Mouse (Mus musculus): ENCODE measurements around the gene Acadl. TPM values are rescaled to one million over a fixed set of nuclear protein-coding genes. Genes with fewer than 3 reads are reported as not detected.

Gene Acadl
- polyA plus RNA-seq, 1 experiment from 2014 or later: 54.1 TPM

DNA sequence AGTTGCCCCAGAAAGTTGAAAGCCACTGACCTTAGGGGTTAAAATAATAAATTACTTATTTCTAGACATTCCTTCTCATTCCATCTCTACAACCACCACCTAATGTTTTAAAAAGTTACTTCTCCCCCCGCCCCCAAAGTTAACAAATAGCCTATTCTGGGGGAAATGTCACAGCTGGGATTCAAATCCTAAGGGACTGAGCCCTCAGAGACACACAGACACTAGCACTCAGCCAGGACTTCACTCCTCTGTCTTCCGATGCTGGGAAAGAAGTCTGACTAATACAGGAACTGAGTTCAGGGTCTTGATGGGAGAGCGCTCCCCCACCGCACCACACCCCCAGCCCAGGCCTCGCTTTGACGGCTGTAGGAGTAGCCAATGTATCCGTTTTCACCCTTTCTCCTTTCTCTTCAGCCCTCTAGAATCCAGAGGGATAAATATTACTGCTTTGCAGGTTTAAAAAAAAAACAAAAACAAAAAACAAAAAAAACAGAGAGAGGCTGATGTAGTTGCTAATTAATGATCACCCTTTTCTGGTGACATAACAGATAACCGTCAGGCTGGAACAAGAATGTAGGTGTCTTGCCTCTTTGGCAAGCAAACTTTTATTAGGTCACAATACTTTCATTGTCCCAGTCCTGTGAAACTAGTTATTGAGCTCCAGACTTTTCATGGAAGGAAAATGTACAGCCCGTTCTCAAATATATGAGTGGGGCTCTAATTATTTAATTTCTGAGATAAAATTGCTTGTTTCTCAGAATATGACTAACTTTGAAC lies 31.1 kb downstream of the Acadl start:
- DNase-seq (ENCODE audit: low spot score, missing footprints) (peak; percentile 47), ATAC-seq (ENCODE audit: low FRiP score) (no peak)
- WGBS: 76% methylated on average over 9 of the region's 9 CpGs
- no peaks in the 10 kb centered on the region for H3K9me3 ChIP-seq (ENCODE audit: control insufficient read depth, low read length)
- H3K27me3 ChIP-seq (ENCODE audit: control insufficient read depth, insufficient read depth, low read length): no peaks in the 10 kb centered on the region
- H3K4me2 ChIP-seq: no peak overlapping the region
- no peak overlapping the region for H3K27ac ChIP-seq (ENCODE audit: low read depth, low read length)
- no peak overlapping the region for H3K4me3 ChIP-seq (ENCODE audit: low read depth, low read length)
- peaks cover 2% of the 10 kb centered on the region; the same call in 1 of the 2 replicates for H3K4me1 ChIP-seq (ENCODE audit: control insufficient read depth, insufficient read depth, low read length)
- H3K9ac ChIP-seq (ENCODE audit: low read length): no peak overlapping the region
- no peaks in the 10 kb centered on the region for H3K36me3 ChIP-seq (ENCODE audit: control insufficient read depth, insufficient read depth, low read length)

GRCm38 (mm10) chr1:66829400-66830080 lies 33.5 kb downstream of the Acadl start:
- Histone ChIP-seq H3K4me3 (ENCODE audit: low read depth, low read length) (no peak overlapping the region), H3K27ac (ENCODE audit: low read depth, low read length) (no peak overlapping the region), H3K9ac (ENCODE audit: low read length) (no peak overlapping the region), H3K36me3 (ENCODE audit: control insufficient read depth, insufficient read depth, low read length) (no peaks in the 10 kb centered on the region), H3K4me1 (ENCODE audit: control insufficient read depth, insufficient read depth, low read length) (peaks cover 2% of the 10 kb centered on the region; the same call in 1 of the 2 replicates), H3K4me2 (no peak overlapping the region), H3K9me3 (ENCODE audit: control insufficient read depth, low read length) (no peaks in the 10 kb centered on the region), H3K27me3 (ENCODE audit: control insufficient read depth, insufficient read depth, low read length) (no peaks in the 10 kb centered on the region)
- 71% methylated on average over 9 of the region's 9 CpGs for WGBS
- ATAC-seq (ENCODE audit: low FRiP score) (no peak), DNase-seq (ENCODE audit: low spot score, missing footprints) (peak; percentile 76)

- Histone ChIP-seq H3K36me3 (ENCODE audit: control insufficient read depth, insufficient read depth, low read length) (no peaks in the 10 kb centered on the region), H3K4me2 (no peak overlapping the region), H3K27ac (ENCODE audit: low read depth, low read length) (no peak overlapping the region), H3K27me3 (ENCODE audit: control insufficient read depth, insufficient read depth, low read length) (no peaks in the 10 kb centered on the region; the same call in 1 of the 2 replicates), H3K4me3 (ENCODE audit: low read depth, low read length) (no peak overlapping the region), H3K9me3 (ENCODE audit: control insufficient read depth, low read length) (no peaks in the 10 kb centered on the region), H3K9ac (ENCODE audit: low read length) (no peak overlapping the region), H3K4me1 (ENCODE audit: control insufficient read depth, insufficient read depth, low read length) (peaks cover 2% of the 10 kb centered on the region; the same call in 1 of the 2 replicates)
- 81% methylated on average over 9 of the region's 9 CpGs for WGBS
- DNase-seq (ENCODE audit: low spot score, missing footprints) (peak; percentile 59), ATAC-seq (ENCODE audit: low FRiP score) (no peak)
Measured at GRCm38 (mm10) chr1:66821966-66822365, 41.1 kb downstream of the Acadl start.

DNA sequence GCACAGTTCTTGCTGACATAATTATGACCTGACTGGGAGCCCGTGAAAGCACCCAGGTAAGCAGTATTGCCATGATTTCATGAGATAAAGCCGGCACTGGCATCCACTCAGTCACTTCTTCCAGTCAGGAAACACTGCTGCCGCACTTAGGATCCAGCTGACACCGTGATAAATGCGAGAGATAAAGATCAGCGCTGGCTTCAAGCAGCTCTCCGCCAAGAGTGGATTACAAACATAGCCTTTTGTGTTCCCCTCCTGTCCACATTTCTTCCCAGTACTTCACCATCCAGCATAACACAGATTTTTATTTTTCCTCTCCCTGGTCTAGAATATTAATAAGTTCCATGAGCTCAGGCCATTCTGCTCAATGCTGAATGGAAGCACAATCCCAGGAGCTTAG lies 42.8 kb downstream of the Acadl start:
- Histone ChIP-seq H3K4me3 (ENCODE audit: low read depth, low read length) (no peak overlapping the region), H3K27ac (ENCODE audit: low read depth, low read length) (no peak overlapping the region), H3K36me3 (ENCODE audit: control insufficient read depth, insufficient read depth, low read length) (no peaks in the 10 kb centered on the region), H3K4me1 (ENCODE audit: control insufficient read depth, insufficient read depth, low read length) (peaks cover 4% of the 10 kb centered on the region; the same call in 1 of the 2 replicates), H3K9ac (ENCODE audit: low read length) (no peak overlapping the region), H3K27me3 (ENCODE audit: control insufficient read depth, insufficient read depth, low read length) (no peaks in the 10 kb centered on the region; the same call in 1 of the 2 replicates), H3K4me2 (peak overlapping the region; percentile 1; the same call in 1 of the 2 replicates), H3K9me3 (ENCODE audit: control insufficient read depth, low read length) (no peaks in the 10 kb centered on the region)
- ATAC-seq (ENCODE audit: low FRiP score) (no peak), DNase-seq (ENCODE audit: low spot score, missing footprints) (peak; percentile 86)
- WGBS: 34% methylated on average over 7 of the region's 7 CpGs

GRCm38 (mm10) chr1:66817865-66818315 lies 45.2 kb downstream of the Acadl start:
- H3K4me1 ChIP-seq (ENCODE audit: control insufficient read depth, insufficient read depth, low read length): peaks cover 7% of the 10 kb centered on the region; the same call in 1 of the 2 replicates
- peak; percentile 58 for ATAC-seq (ENCODE audit: low FRiP score)
- peak overlapping the region; percentile 92; the same call in 1 of the 2 replicates for H3K27ac ChIP-seq (ENCODE audit: low read depth, low read length)
- under 1% methylated on average over 20 of the region's 20 CpGs for WGBS
- DNase-seq (ENCODE audit: low spot score, missing footprints): no peak
- H3K4me2 ChIP-seq: peak overlapping the region; percentile 79
- H3K27me3 ChIP-seq (ENCODE audit: control insufficient read depth, insufficient read depth, low read length): no peaks in the 10 kb centered on the region; the same call in 1 of the 2 replicates
- no peaks in the 10 kb centered on the region for H3K9me3 ChIP-seq (ENCODE audit: control insufficient read depth, low read length)
- H3K9ac ChIP-seq (ENCODE audit: low read length): peak overlapping the region; percentile 91
- H3K4me3 ChIP-seq (ENCODE audit: low read depth, low read length): peak overlapping the region; percentile 79
- no peaks in the 10 kb centered on the region for H3K36me3 ChIP-seq (ENCODE audit: control insufficient read depth, insufficient read depth, low read length)

DNA sequence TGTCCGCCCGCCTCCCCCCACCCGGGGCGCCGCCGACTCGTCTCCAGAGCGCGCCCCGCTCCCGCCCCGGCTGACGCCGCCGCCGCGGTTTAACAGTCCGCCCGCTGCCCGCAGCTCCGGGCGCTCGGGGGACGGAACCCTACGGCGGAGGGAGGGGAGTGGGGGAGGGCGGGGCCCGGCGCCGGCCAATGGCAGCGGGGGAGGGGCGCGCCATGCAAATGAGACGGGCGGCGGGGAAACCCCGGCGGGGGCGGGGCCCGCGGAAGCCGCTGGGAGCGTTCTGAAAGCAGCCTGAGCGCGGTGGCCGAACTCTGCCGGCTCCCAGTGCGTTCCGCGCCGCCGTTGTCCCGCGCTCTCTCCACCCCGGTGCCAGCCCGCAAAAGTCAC lies 45.6 kb downstream of the Acadl start, which contains the start of gene Kansl1l:
Gene Kansl1l, minus strand, starts transcription at position 110 of the 387 bp plus-strand sequence.
- Histone ChIP-seq H3K4me2 (peak within 1 kb of the TSS; percentile 79), H3K9me3 (ENCODE audit: control insufficient read depth, low read length) (no peaks in the 10 kb centered on the region), H3K4me3 (ENCODE audit: low read depth, low read length) (peak within 1 kb of the TSS; percentile 79), H3K27me3 (ENCODE audit: control insufficient read depth, insufficient read depth, low read length) (no peaks in the 10 kb centered on the region; the same call in 1 of the 2 replicates), H3K4me1 (ENCODE audit: control insufficient read depth, insufficient read depth, low read length) (peaks cover 7% of the 10 kb centered on the region; the same call in 1 of the 2 replicates), H3K27ac (ENCODE audit: low read depth, low read length) (peak within 1 kb of the TSS; percentile 92), H3K9ac (ENCODE audit: low read length) (peak within 1 kb of the TSS; percentile 91), H3K36me3 (ENCODE audit: control insufficient read depth, insufficient read depth, low read length) (no peaks in the 10 kb centered on the region)
- ATAC-seq (ENCODE audit: low FRiP score): peak; percentile 91
- peak; percentile 99 for DNase-seq (ENCODE audit: low spot score, missing footprints)
- under 1% methylated on average over 36 of the region's 56 CpGs for WGBS

- Histone ChIP-seq H3K9me3 (ENCODE audit: control insufficient read depth, low read length) (no peaks in the 10 kb centered on the region), H3K9ac (ENCODE audit: low read length) (peak overlapping the region; percentile 91), H3K36me3 (ENCODE audit: control insufficient read depth, insufficient read depth, low read length) (no peaks in the 10 kb centered on the region), H3K4me3 (ENCODE audit: low read depth, low read length) (peak overlapping the region; percentile 79), H3K27ac (ENCODE audit: low read depth, low read length) (peak overlapping the region; percentile 92), H3K4me2 (peak overlapping the region; percentile 79), H3K4me1 (ENCODE audit: control insufficient read depth, insufficient read depth, low read length) (peaks cover 7% of the 10 kb centered on the region; the same call in 1 of the 2 replicates), H3K27me3 (ENCODE audit: control insufficient read depth, insufficient read depth, low read length) (no peaks in the 10 kb centered on the region; the same call in 1 of the 2 replicates)
- DNase-seq (ENCODE audit: low spot score, missing footprints) (peak; percentile 99), ATAC-seq (ENCODE audit: low FRiP score) (peak; percentile 90)
- WGBS: under 1% methylated on average over 46 of the region's 63 CpGs
Measured at GRCm38 (mm10) chr1:66816837-66817452, 46.1 kb downstream of the Acadl start.

DNA sequence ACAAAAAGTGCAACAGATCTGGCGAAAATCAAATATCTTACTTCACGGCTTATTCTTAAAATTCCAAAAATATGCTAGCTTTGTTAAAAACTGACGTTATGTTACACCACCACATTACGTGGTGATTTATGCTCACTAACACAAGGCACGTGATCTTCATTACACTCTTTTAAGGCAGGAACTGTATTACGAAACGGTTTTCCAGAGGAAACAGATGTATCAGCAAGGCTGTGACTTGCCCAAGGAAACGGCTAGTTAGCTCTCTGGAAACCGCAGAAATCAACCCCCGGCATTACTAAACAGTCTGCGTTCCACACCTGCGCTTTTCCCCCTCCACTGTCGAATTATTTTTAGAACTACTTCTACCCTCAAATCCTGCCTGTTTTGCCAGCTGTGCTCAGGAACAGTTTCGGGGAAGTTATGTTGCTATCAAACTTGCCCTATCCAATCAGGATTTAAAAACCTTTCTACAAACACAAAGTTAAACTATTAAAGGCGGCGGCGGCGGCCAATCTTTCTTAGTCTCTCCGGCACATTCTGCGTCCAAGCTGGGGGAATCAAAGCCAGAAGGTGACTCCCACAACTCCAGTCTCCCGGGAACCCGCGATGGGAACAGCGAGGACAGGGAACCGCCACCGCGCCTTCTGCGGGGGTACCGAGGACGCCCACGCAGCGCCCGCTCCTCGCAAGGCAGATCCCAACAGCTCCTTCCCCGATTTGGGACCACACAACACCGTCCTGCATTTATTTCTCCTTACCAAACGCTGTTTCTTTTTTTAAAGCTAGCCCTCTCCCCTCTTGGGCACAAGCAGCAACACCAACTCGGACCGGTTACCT lies 46.9 kb downstream of the Acadl start:
- 1% methylated on average over 39 of the region's 39 CpGs for WGBS
- Histone ChIP-seq H3K4me3 (ENCODE audit: low read depth, low read length) (peak overlapping the region; percentile 79), H3K36me3 (ENCODE audit: control insufficient read depth, insufficient read depth, low read length) (no peaks in the 10 kb centered on the region), H3K9me3 (ENCODE audit: control insufficient read depth, low read length) (no peaks in the 10 kb centered on the region), H3K27ac (ENCODE audit: low read depth, low read length) (peak overlapping the region; percentile 58; the same call in 1 of the 2 replicates), H3K4me2 (peak overlapping the region; percentile 76), H3K9ac (ENCODE audit: low read length) (peak overlapping the region; percentile 91), H3K27me3 (ENCODE audit: control insufficient read depth, insufficient read depth, low read length) (no peaks in the 10 kb centered on the region; the same call in 1 of the 2 replicates), H3K4me1 (ENCODE audit: control insufficient read depth, insufficient read depth, low read length) (peaks cover 7% of the 10 kb centered on the region; the same call in 1 of the 2 replicates)
- DNase-seq (ENCODE audit: low spot score, missing footprints) (peak; percentile 91), ATAC-seq (ENCODE audit: low FRiP score) (peak; percentile 45)

All from midbrain, embryonic 11.5 days (tissue).